Mouse (Mus musculus) liver, embryonic 14.5 days (tissue): Measurements from ENCODE around the gene Leprot. TPM values are rescaled to one million over a fixed set of nuclear protein-coding genes. Genes with fewer than 3 reads are reported as not detected.

ENCODE experiments used
- ATAC-seq: fragments of 200-750 bp; cut with Nextera tagmentation; 2 replicates; pipeline ENCODE4 v1.8.0; 2017; ENCODE audit warnings: moderate number of reproducible peaks, mild to moderate bottlenecking, moderate library complexity; ENCODE audit not compliant: insufficient read depth
- DNase-seq, 3 experiments: peaks; one replicate each; pipeline ENCODE4 v3.0.0-alpha.2; 2012 to 2013; ENCODE audit warnings: low read depth in 3 of 3, low spot score in 3 of 3
- H3K27ac ChIP-seq: fragments of 300-500 bp; sonication (generic); 2 replicates; pipeline ENCODE4 v1.5.1; 2014; ENCODE audit warnings: moderate library complexity, mild to moderate bottlenecking, control low read depth, inconsistent platforms
- H3K27me3 ChIP-seq: fragments of 300-500 bp; sonication (generic); 2 replicates; pipeline ENCODE4 v1.6.1; 2014; ENCODE audit warnings: mild to moderate bottlenecking, low read length, moderate library complexity; ENCODE audit not compliant: control insufficient read depth, insufficient read depth
- H3K36me3 ChIP-seq: fragments of 300-500 bp; sonication (generic); replicated peaks from 2 replicates; pipeline ENCODE4 v1.6.1; 2014; ENCODE audit warnings: low read depth; ENCODE audit not compliant: control insufficient read depth, insufficient read depth
- H3K4me1 ChIP-seq, 2 experiments: fragments of 200-500 bp in 1 of 2; fragments of 300-500 bp in 1 of 2; sonication (generic) in 1 of 2; replicated peaks; 2 replicates each; pipeline ENCODE4 v1.6.1; 2012 to 2014; ENCODE audit warnings: antibody characterized with exemption in 1 of 2, inconsistent platforms in 1 of 2, low read length in 1 of 2; ENCODE audit not compliant: control insufficient read depth in 2 of 2, insufficient read depth in 2 of 2
- H3K4me2 ChIP-seq: fragments of 300-500 bp; sonication (generic); 2 replicates; pipeline ENCODE4 v1.6.1; 2014; ENCODE audit warnings: low read depth, mild to moderate bottlenecking, control low read depth, moderate library complexity
- H3K4me3 ChIP-seq, 2 experiments: fragments of 200-500 bp in 1 of 2; fragments of 300-500 bp in 1 of 2; sonication (generic) in 1 of 2; 2 replicates each; pipeline ENCODE4 v1.5.1; 2012 to 2014; ENCODE audit warnings: low read depth in 2 of 2, low read length in 2 of 2, mild to moderate bottlenecking in 2 of 2, control low read depth in 1 of 2, inconsistent platforms in 1 of 2, moderate library complexity in 1 of 2; ENCODE audit not compliant: insufficient read depth in 1 of 2
- H3K9ac ChIP-seq: fragments of 300-500 bp; sonication (generic); replicated peaks from 2 replicates; pipeline ENCODE4 v1.6.1; 2014; ENCODE audit warnings: mild to moderate bottlenecking, control low read depth, moderate library complexity
- H3K9me3 ChIP-seq: fragments of 300-500 bp; sonication (generic); 2 replicates; pipeline ENCODE4 v1.6.1; 2016; ENCODE audit warnings: low read length, mixed read lengths; ENCODE audit not compliant: control insufficient read depth
- CTCF ChIP-seq: IDR thresholded peaks from 2 replicates; pipeline ENCODE4 v1.5.1; 2016; ENCODE audit warnings: antibody characterized with exemption, low read depth, control low read depth
- EP300 ChIP-seq: IDR thresholded peaks from 2 replicates; pipeline ENCODE4 v1.6.1; 2016; ENCODE audit warnings: antibody characterized with exemption, low read depth
- WGBS: fragments of 180-500 bp; shearing (Covaris S2); extraction: QIAGEN DNeasy Blood & Tissue Kit; methylation state at CpG from one replicate; pipeline ENCODE4 v1.1.7; 2014; ENCODE audit not compliant: insufficient replicate concordance; 5-methylcytosine and 5-hydroxymethylcytosine counted together
- polyA plus RNA-seq, 2 experiments: library from polyadenylated mRNA; depleted of rRNA in 1 of 2; stranded (reverse) in 1 of 2; unstranded in 1 of 2; fragments of >200 nt; fragmentation: Nextera tagmentation in 1 of 2; extraction: Ambion mirVana in 1 of 2; gene quantifications; 2 replicates each; pipeline versions ENCODE4 v1.2.1 to v1.2.3; 2012 to 2014

The Leprot gene
- polyA plus RNA-seq, 2 experiments, result 43.7 to 51.1 TPM

GRCm38 (mm10) chr4:101686227-101686810 lies 38.8 kb downstream of the Leprot start:
- no peak overlapping the region for H3K9ac ChIP-seq
- no peak overlapping the region for H3K4me3 ChIP-seq
- no peaks in the 10 kb centered on the region for H3K4me1 ChIP-seq
- H3K9me3 ChIP-seq, result no peaks in the 10 kb centered on the region
- no peak overlapping the region for H3K4me2 ChIP-seq
- H3K27me3 ChIP-seq, result no peaks in the 10 kb centered on the region
- no peak for DNase-seq
- no peaks in the 10 kb centered on the region for H3K36me3 ChIP-seq
- 36% methylated on average over 13 of the region's 13 CpGs for WGBS
- no peak for TF ChIP-seq EP300
- no peak for TF ChIP-seq CTCF
- no peak overlapping the region for H3K27ac ChIP-seq
- no peak for ATAC-seq

GRCm38 (mm10) chr4:101689241-101689640 lies 41.7 kb downstream of the Leprot start:
- Histone ChIP-seq H3K4me1 (no peaks in the 10 kb centered on the region), H3K9ac (no peak overlapping the region), H3K9me3 (no peaks in the 10 kb centered on the region), H3K27me3 (no peaks in the 10 kb centered on the region), H3K27ac (no peak overlapping the region), H3K36me3 (no peaks in the 10 kb centered on the region), H3K4me2 (no peak overlapping the region), H3K4me3 (no peak overlapping the region)
- WGBS, result 70% methylated on average over 4 of the region's 4 CpGs
- ATAC-seq (no peak), DNase-seq (no peak)
- no peak for TF ChIP-seq CTCF
- no peak for TF ChIP-seq EP300

GRCm38 (mm10) chr4:101689645-101690044 lies 42.1 kb downstream of the Leprot start:
- DNase-seq (no peak), ATAC-seq (no peak)
- no peak overlapping the region for H3K4me2 ChIP-seq
- no peak overlapping the region for H3K27ac ChIP-seq
- H3K36me3 ChIP-seq, result no peaks in the 10 kb centered on the region
- H3K4me3 ChIP-seq, result no peak overlapping the region
- no peaks in the 10 kb centered on the region for H3K4me1 ChIP-seq
- no peaks in the 10 kb centered on the region for H3K27me3 ChIP-seq
- WGBS, result 55% methylated on average over 5 of the region's 5 CpGs
- TF ChIP-seq CTCF (no peak), EP300 (no peak)
- no peaks in the 10 kb centered on the region for H3K9me3 ChIP-seq
- no peak overlapping the region for H3K9ac ChIP-seq

GRCm38 (mm10) chr4:101692892-101693291 lies 45.4 kb downstream of the Leprot start:
- TF ChIP-seq EP300 (no peak), CTCF (no peak)
- DNase-seq, result no peak

GRCm38 (mm10) chr4:101694529-101694928 lies 47.0 kb downstream of the Leprot start:
- Histone ChIP-seq H3K4me2 (no peak overlapping the region), H3K36me3 (no peaks in the 10 kb centered on the region), H3K9ac (no peak overlapping the region), H3K27ac (no peak overlapping the region), H3K4me1 (no peaks in the 10 kb centered on the region), H3K27me3 (no peaks in the 10 kb centered on the region), H3K4me3 (no peak overlapping the region), H3K9me3 (no peaks in the 10 kb centered on the region)
- TF ChIP-seq CTCF (no peak), EP300 (no peak)
- WGBS, result 45% methylated on average over 6 of the region's 6 CpGs
- DNase-seq, result no peak
- no peak for ATAC-seq

More at GRCm38 (mm10) chr4:101692892-101693291, 45.4 kb downstream of the Leprot start:
- Histone ChIP-seq H3K27me3 (no peaks in the 10 kb centered on the region), H3K27ac (no peak overlapping the region), H3K36me3 (no peaks in the 10 kb centered on the region), H3K9ac (no peak overlapping the region), H3K9me3 (no peaks in the 10 kb centered on the region), H3K4me1 (no peaks in the 10 kb centered on the region), H3K4me2 (no peak overlapping the region), H3K4me3 (no peak overlapping the region)
- WGBS, result 51% methylated on average over 4 of the region's 4 CpGs
- ATAC-seq, result no peak
